Mouse (Mus musculus) midbrain, embryonic 16.5 days (tissue): ENCODE data around the gene Ggt5. TPM values are rescaled to one million over a fixed set of nuclear protein-coding genes. Genes with fewer than 3 reads are reported as not detected.

Experiments used
- ATAC-seq: fragments of 200-750 bp; cut with Nextera tagmentation; 2 replicates; pipeline ENCODE4 v1.8.0; 2017; ENCODE audit warnings: moderate TSS enrichment
- H3K27ac ChIP-seq: fragments of 300-500 bp; sonication (generic); 2 replicates; pipeline ENCODE4 v1.5.1; 2014; ENCODE audit warnings: mild to moderate bottlenecking, low read length, mixed read lengths
- H3K27me3 ChIP-seq: fragments of 300-500 bp; sonication (generic); 2 replicates; pipeline ENCODE4 v1.6.1; 2014; ENCODE audit warnings: low read depth, low read length, mixed read lengths; ENCODE audit not compliant: control insufficient read depth, insufficient read depth
- H3K36me3 ChIP-seq: fragments of 300-500 bp; sonication (generic); 2 replicates; pipeline ENCODE4 v1.6.1; 2014; ENCODE audit warnings: mild to moderate bottlenecking, low read length, moderate library complexity, mixed read lengths; ENCODE audit not compliant: control insufficient read depth, insufficient read depth
- H3K4me1 ChIP-seq: fragments of 300-500 bp; sonication (generic); 2 replicates; pipeline ENCODE4 v1.6.1; 2014; ENCODE audit warnings: mild to moderate bottlenecking, low read length, mixed read lengths; ENCODE audit not compliant: control insufficient read depth, insufficient read depth
- H3K4me2 ChIP-seq: fragments of 300-500 bp; sonication (generic); 2 replicates; pipeline ENCODE4 v1.6.1; 2014; ENCODE audit warnings: mild to moderate bottlenecking, low read length, mixed read lengths
- H3K4me3 ChIP-seq: fragments of 300-500 bp; sonication (generic); 2 replicates; pipeline ENCODE4 v1.5.1; 2014; ENCODE audit warnings: low read depth, mild to moderate bottlenecking, low read length, moderate library complexity, mixed read lengths
- H3K9ac ChIP-seq: fragments of 300-500 bp; sonication (generic); 2 replicates; pipeline ENCODE4 v1.6.1; 2014; ENCODE audit warnings: low read depth, low read length, mixed read lengths
- H3K9me3 ChIP-seq: fragments of 300-500 bp; sonication (generic); replicated peaks from 2 replicates; pipeline ENCODE4 v1.6.1; 2014; ENCODE audit warnings: mild to moderate bottlenecking, low read length, mixed read lengths; ENCODE audit not compliant: control insufficient read depth, poor library complexity, severe bottlenecking
- WGBS: fragments of 180-500 bp; shearing (Covaris S2); extraction: QIAGEN DNeasy Blood & Tissue Kit; methylation state at CpG from one replicate; pipeline ENCODE4 v1.1.7; 2014; 5-methylcytosine and 5-hydroxymethylcytosine counted together
- polyA plus RNA-seq: library from polyadenylated mRNA; unstranded; fragments of >200 nt; fragmentation: Nextera tagmentation; extraction: Ambion mirVana; gene quantifications from 2 replicates; pipeline ENCODE4 v1.2.1, GENCODE M21; 2015

The Ggt5 gene
- polyA plus RNA-seq, result 2.1 and 2.5 TPM in 2 replicates

DNA sequence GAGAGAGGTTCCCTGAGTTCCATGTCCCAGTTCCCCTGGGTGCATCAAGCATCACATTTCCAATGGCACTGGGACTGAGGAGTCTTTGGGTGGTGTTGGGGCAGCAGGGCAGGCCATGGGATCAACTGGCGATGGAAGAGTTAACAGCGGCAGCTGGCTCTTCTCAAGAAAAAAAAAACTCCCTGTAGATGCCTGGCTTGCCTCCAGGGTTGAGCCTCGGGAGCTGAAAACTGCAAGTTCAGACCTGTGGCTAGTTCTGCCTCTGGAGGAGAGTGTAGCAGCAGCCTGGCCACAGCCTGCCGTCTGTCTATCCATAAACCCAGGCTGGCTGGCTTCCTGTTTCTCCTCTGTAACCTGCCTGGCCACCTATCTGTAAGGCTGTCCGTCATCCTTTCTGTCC, at the start of gene Ggt5:
TSS of gene Ggt5 (plus strand) at position 212 of the 400 bp plus-strand sequence.
- no peaks in the 10 kb centered on the region; the same call in 1 of the 2 replicates for H3K27me3 ChIP-seq
- 30% methylated on average over 5 of the region's 5 CpGs for WGBS
- H3K4me2 ChIP-seq, result no peak within 1 kb of the TSS
- H3K36me3 ChIP-seq, result no peaks in the 10 kb centered on the region
- ATAC-seq, result no peak
- no peak within 1 kb of the TSS for H3K27ac ChIP-seq
- H3K9me3 ChIP-seq, result no peaks in the 10 kb centered on the region
- H3K9ac ChIP-seq, result no peak within 1 kb of the TSS
- no peak within 1 kb of the TSS for H3K4me3 ChIP-seq
- H3K4me1 ChIP-seq, result peaks cover 2% of the 10 kb centered on the region; the same call in 1 of the 2 replicates

DNA sequence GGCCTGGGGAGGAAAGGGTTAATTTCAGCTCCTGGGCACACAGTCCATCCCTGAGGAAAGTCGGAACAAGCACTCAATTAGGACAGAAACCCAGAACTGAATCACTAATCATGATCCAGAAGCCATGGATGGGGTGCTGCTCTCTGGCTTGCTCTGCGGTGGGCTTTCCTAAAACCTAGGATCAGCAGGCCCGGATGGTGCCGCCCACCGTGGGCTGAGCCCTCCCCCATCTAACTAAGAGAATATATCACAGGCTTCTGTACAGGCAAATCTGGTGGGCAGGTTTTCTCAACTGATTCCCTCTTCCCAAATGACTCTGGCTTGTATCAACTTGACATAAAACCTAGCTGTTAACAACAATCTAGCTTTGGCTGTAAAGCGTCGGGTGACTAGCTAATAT, 41.2 kb upstream of the Ggt5 start:
- WGBS, result 80% methylated on average over 7 of the region's 7 CpGs
- ATAC-seq, result no peak
- Histone ChIP-seq H3K27me3 (no peaks in the 10 kb centered on the region), H3K4me2 (no peak overlapping the region), H3K4me1 (no peaks in the 10 kb centered on the region), H3K9me3 (no peaks in the 10 kb centered on the region; the same call in 1 of the 2 replicates), H3K4me3 (no peak overlapping the region), H3K36me3 (no peaks in the 10 kb centered on the region), H3K27ac (no peak overlapping the region), H3K9ac (no peak overlapping the region)

DNA sequence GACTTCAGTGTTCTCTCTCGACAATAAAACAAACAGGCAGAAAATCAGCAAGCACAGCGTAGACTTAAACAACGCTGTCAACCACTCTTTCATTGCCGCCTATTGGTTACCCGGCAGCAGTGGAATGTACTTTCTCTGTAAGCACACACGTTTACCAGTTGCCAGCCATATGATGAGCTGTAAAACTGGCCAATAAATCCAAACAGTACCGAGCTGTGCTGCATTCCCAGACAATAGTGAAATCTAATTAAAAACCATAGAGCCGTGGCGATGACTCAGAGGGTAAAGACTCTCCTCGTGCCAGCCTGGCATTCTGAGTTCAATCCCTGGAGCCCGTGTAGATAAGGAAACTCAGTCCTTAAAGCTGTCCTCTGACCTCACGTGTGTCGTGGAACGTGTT, 40.7 kb upstream of the Ggt5 start:
- H3K4me1 ChIP-seq, result no peaks in the 10 kb centered on the region
- 64% methylated on average over 14 of the region's 14 CpGs for WGBS
- no peak overlapping the region for H3K4me2 ChIP-seq
- no peaks in the 10 kb centered on the region; the same call in 1 of the 2 replicates for H3K9me3 ChIP-seq
- H3K36me3 ChIP-seq, result peaks cover 4% of the 10 kb centered on the region; the same call in 1 of the 2 replicates
- H3K27me3 ChIP-seq, result no peaks in the 10 kb centered on the region
- H3K4me3 ChIP-seq, result no peak overlapping the region
- no peak overlapping the region for H3K9ac ChIP-seq
- ATAC-seq, result no peak
- no peak overlapping the region for H3K27ac ChIP-seq

DNA sequence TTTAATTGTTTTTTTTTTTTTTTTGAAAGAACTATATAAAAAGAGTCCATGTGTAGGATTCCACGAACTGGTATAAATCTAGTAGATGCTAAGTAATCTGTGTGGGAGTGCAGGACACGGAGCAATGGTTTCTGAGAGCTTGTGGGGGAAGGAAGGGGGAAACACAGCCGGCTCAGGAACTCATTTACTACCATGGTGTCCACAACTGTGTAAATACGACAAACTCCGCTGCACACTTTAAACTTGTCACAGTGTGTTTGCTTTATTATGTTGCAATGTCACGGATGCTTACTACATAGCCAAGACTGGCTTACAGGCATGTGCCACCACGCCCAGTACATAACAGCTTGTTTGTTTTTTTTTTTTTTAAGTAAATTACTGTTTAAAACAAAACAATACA, 39.3 kb upstream of the Ggt5 start:
- Histone ChIP-seq H3K9ac (no peak overlapping the region), H3K4me1 (no peaks in the 10 kb centered on the region), H3K27me3 (no peaks in the 10 kb centered on the region), H3K4me3 (no peak overlapping the region), H3K36me3 (peaks cover 10% of the 10 kb centered on the region), H3K27ac (no peak overlapping the region), H3K9me3 (no peaks in the 10 kb centered on the region; the same call in 1 of the 2 replicates), H3K4me2 (no peak overlapping the region)
- 77% methylated on average over 7 of the region's 7 CpGs for WGBS
- no peak for ATAC-seq

DNA sequence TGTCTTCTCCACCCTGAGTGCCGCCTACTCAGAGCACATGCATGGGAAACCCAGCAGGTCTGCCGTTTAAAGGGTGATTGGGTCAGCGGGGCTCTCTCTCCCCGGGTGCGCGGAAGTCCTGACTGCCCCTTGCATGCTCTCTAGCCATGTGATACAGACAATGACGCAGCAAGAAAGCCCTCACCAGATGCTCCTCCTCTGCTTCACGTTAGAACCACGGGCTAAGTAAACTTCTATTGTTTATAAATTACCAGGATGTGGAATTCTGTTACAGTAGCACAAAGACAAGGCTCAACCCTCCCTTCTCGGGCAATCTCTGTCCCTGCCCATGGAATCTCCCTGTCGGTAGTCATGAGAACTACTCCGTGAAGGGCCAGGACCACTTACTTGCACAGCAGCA, 38.0 kb upstream of the Ggt5 start:
- H3K4me3 ChIP-seq, result no peak overlapping the region
- no peak overlapping the region for H3K27ac ChIP-seq
- no peaks in the 10 kb centered on the region for H3K9me3 ChIP-seq
- ATAC-seq, result no peak
- no peak overlapping the region for H3K9ac ChIP-seq
- no peak overlapping the region for H3K4me2 ChIP-seq
- peaks cover 10% of the 10 kb centered on the region for H3K36me3 ChIP-seq
- H3K4me1 ChIP-seq, result no peaks in the 10 kb centered on the region
- H3K27me3 ChIP-seq, result no peaks in the 10 kb centered on the region
- WGBS, result 55% methylated on average over 12 of the region's 12 CpGs

DNA sequence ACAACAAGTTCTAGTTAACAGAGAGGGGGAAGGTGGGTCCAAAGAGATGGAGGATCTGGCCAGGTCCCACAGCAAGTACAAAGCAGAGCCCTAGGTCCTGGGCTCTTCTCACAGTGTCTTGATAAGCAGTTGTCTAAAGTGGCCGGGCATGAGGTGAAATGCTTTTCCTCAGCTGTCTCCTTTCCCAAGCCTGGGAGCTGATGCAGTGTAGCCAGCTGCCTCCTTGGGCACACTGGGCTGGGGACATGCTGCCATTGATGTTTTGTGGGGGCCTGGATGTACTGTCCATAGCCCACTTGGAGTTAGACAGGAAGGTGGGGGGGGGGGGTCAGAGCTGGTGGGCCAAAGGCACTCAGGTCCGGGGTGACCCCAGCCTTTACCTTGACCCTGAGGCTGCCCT, 37.0 kb upstream of the Ggt5 start:
- Histone ChIP-seq H3K4me1 (peaks cover 8% of the 10 kb centered on the region), H3K36me3 (peaks cover 14% of the 10 kb centered on the region), H3K27me3 (no peaks in the 10 kb centered on the region), H3K4me2 (no peak overlapping the region), H3K27ac (no peak overlapping the region), H3K4me3 (no peak overlapping the region), H3K9ac (no peak overlapping the region), H3K9me3 (no peaks in the 10 kb centered on the region)
- WGBS, result 100% methylated on average over 2 of the region's 2 CpGs
- no peak for ATAC-seq

DNA sequence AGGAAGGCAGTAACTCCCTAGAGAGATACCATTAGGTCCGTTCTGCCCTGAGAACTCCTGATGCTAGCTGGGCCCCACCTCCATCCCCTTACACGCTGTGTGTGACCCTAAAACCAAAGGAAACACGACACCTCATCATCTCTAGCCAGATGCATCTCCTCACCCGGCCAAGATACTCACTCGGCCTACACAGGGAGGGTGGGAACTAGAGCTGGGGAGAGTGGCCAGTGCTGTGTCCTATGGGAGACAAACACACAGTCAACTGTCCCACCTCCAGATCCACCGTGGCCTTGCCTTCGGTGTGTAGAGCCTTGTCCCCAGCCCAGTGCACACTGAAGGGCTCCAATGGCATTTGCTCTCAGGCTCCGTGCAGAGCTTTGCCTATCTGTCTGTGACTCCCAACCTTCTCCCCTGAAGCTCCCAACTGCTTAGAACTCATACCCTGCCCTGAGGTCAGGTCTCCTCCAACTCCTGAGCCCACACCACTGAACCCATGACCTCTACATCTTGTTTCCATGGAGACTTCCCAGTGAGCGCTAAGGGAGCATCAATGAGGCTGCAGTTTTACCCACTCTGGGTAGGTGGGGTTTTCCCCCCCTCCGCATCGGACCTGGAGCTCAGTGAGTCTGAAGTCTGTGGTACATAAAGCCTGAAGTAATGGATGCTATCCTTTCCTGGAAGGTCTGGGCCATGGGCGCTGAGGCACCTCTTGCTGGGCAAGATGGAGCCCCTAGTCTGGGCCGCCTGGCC, 36.3 kb upstream of the Ggt5 start:
- Histone ChIP-seq H3K27ac (no peak overlapping the region), H3K4me2 (no peak overlapping the region), H3K4me3 (no peak overlapping the region), H3K9ac (no peak overlapping the region), H3K9me3 (no peaks in the 10 kb centered on the region), H3K4me1 (peaks cover 15% of the 10 kb centered on the region), H3K27me3 (no peaks in the 10 kb centered on the region), H3K36me3 (peaks cover 14% of the 10 kb centered on the region)
- 75% methylated on average over 13 of the region's 13 CpGs for WGBS
- ATAC-seq, result no peak

DNA sequence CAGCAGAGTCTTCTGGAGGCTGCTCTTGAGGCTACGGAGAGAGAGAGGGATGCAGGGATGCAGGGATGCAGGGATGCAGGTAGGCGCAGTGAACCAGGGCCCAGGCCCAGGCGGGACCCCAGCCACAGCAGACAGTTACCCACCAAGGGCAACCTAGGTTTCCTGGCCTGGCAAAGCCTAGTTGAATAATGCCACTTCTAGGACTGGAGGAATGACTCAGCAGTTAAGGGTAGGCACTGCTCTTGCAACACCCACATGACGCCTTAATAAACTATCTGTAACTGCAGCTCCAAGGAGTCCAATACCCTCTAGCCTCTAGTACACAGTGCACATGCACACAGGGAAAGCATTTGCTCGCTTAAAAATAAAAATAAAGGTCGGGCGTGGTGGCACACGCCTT, 35.0 kb upstream of the Ggt5 start:
- no peaks in the 10 kb centered on the region for H3K27me3 ChIP-seq
- H3K36me3 ChIP-seq, result peaks cover 14% of the 10 kb centered on the region
- H3K4me1 ChIP-seq, result peaks cover 24% of the 10 kb centered on the region
- H3K4me2 ChIP-seq, result no peak overlapping the region
- 91% methylated on average over 8 of the region's 8 CpGs for WGBS
- no peak for ATAC-seq
- no peak overlapping the region for H3K4me3 ChIP-seq
- no peaks in the 10 kb centered on the region for H3K9me3 ChIP-seq
- no peak overlapping the region for H3K27ac ChIP-seq
- H3K9ac ChIP-seq, result no peak overlapping the region

DNA sequence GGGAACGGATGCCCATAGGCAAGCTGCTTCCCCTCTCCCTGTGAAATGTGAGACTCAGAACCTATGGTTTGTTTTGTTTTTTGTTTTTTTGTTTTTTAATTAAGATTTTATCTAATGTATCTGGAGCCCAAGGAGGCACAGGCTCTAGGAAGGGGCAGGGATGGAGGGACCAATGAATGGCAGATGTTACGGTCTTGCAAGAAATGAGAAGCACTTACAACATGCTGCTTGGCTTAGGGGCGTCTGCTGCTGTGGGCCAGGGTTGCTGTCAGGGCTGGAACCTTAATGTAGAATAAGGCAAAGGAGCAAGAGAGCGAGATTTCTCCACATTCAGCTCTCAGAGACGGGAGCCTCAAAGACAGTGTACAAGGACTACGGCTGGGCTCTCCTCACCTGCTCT, 33.6 kb upstream of the Ggt5 start:
- 65% methylated on average over 6 of the region's 6 CpGs for WGBS
- no peaks in the 10 kb centered on the region for H3K27me3 ChIP-seq
- H3K4me2 ChIP-seq, result no peak overlapping the region
- no peak overlapping the region for H3K4me3 ChIP-seq
- peaks cover 28% of the 10 kb centered on the region for H3K4me1 ChIP-seq
- peaks cover 14% of the 10 kb centered on the region for H3K36me3 ChIP-seq
- H3K9ac ChIP-seq, result no peak overlapping the region
- H3K9me3 ChIP-seq, result no peaks in the 10 kb centered on the region
- 0 out of 2 replicates have a peak overlapping the region, but pooled peaks have one; percentile 35 for H3K27ac ChIP-seq
- ATAC-seq, result no peak
